Mouse (Mus musculus): ENCODE results near the gene Gm3435. TPM values are rescaled to one million over a fixed set of nuclear protein-coding genes. Genes with fewer than 3 reads are reported as not detected.

Gm3435 gene
- total RNA-seq, 2 experiments from 2014 or later: 1.4 to 1.7 TPM

Other genes starting within 250 kb of the Gm3435 start
- gene Wdr27, start 67.0 kb upstream of the Gm3435 start, total RNA-seq (2021): 1 to 10 TPM; 1.8 to 2.0 TPM
- 1 to 10 TPM; 6.5 to 8.6 TPM for gene 1600012H06Rik, start 67.0 kb upstream of the Gm3435 start, total RNA-seq (2021)
- gene Phf10, start 48.9 kb upstream of the Gm3435 start, total RNA-seq (2021): 10 to 100 TPM; 43.2 to 46.4 TPM
- gene 9030025P20Rik, start 31.7 kb upstream of the Gm3435 start, total RNA-seq (2021): 1 to 10 TPM; 2.2 to 2.6 TPM
- not detected for gene Gm3417, start 31.4 kb upstream of the Gm3435 start, total RNA-seq (2021)
- 10 to 100 TPM; 13.7 to 17.7 TPM for gene Ermard, start 31.0 kb downstream of the Gm3435 start, total RNA-seq (2021)
- gene Tcte3, start 31.3 kb downstream of the Gm3435 start, total RNA-seq (2021): not detected
- gene Gm3448, start 31.4 kb downstream of the Gm3435 start, total RNA-seq (2021): under 1 TPM; 0.79 to 0.89 TPM

All from gastrocnemius, postnatal 36 days (tissue).